Comparison of ENCODE assay signal across 15 mouse cellular contexts in genomic region chr2:33272665-33273439, GRCm38 (mm10). TPM values are rescaled to one million over a fixed set of nuclear protein-coding genes. Genes with fewer than 3 reads are reported as not detected.
A peak's percentile ranks its signal among the peaks of the same experiment; 100 is the strongest.
DNase-seq lines count a peak whose midpoint lies in the region; ATAC-seq lines count a peak whose summit lies in the region.
"Had no signal": no experiment of that assay in that cellular context is flagged by ENCODE, and none has a peak within 500 bp of the region (broad histone marks: within the 10 kb centered on the region; RNA-seq: fewer than 3 reads in every experiment).

No protein-coding gene starts in this region.

- intact Hi-C loops in heart, postnatal 36 days (cut with DNase I) = no loop called here

- WGBS in heart, embryonic 16.5 days = 60% methylated on average over 4 of the region's 4 CpGs
- WGBS in limb, embryonic 10.5 days = 81% methylated on average over 4 of the region's 4 CpGs
- WGBS in hindbrain, embryonic 12.5 days = 85% methylated on average over 4 of the region's 4 CpGs

- no peak overlapping the region for H3K4me2 ChIP-seq in heart, embryonic 16.5 days (ENCODE audit: low read depth, low read length)
- no peak overlapping the region for H3K4me2 ChIP-seq in hindbrain, embryonic 12.5 days (replicated peaks)
- H3K4me2 ChIP-seq: liver, embryonic 11.5 days; midbrain, embryonic 11.5 days had no signal

- H3K36me3 ChIP-seq in heart, embryonic 16.5 days (ENCODE audit: control insufficient read depth, insufficient read depth) = no peaks in the 10 kb centered on the region
- no peaks in the 10 kb centered on the region for H3K36me3 ChIP-seq in limb, embryonic 10.5 days
- peaks cover 11% of the 10 kb centered on the region; the same call in 1 of the 2 replicates for H3K36me3 ChIP-seq in hindbrain, embryonic 12.5 days

- peaks cover 33% of the 10 kb centered on the region for H3K4me1 ChIP-seq in heart, embryonic 16.5 days (ENCODE audit: control insufficient read depth, insufficient read depth, low read length)
- H3K4me1 ChIP-seq in limb, embryonic 10.5 days = peaks cover 13% of the 10 kb centered on the region
- H3K4me1 ChIP-seq in hindbrain, embryonic 12.5 days = no peaks in the 10 kb centered on the region

- DNase-seq in heart, postnatal 36 days = no peak
- peak; percentile 9 for DNase-seq in urinary bladder, postnatal 14 days (ENCODE audit: low spot score)
- DNase-seq in urinary bladder, adult 2 months (ENCODE audit: low spot score) = no peak
- no peak for DNase-seq in limb, embryonic 10.5 days (ENCODE audit: low spot score)
- no peak for DNase-seq in layer of hippocampus, adult 11-12 months (ENCODE audit: low spot score)
- DNase-seq: cerebellum, adult 18-20 months; right cerebral cortex, postnatal 14 days; thymus, adult 18-20 months had no signal

- no peaks in the 10 kb centered on the region for H3K27me3 ChIP-seq in heart, embryonic 16.5 days (ENCODE audit: control insufficient read depth, insufficient read depth, low read length)
- H3K27me3 ChIP-seq in limb, embryonic 10.5 days (ENCODE audit: low read depth, poor library complexity, severe bottlenecking) = no peaks in the 10 kb centered on the region
- no peaks in the 10 kb centered on the region for H3K27me3 ChIP-seq in hindbrain, embryonic 12.5 days
- H3K27me3 ChIP-seq: CH12.LX had no signal

- peak overlapping the region; percentile 69 for H3K27ac ChIP-seq in heart, embryonic 16.5 days (ENCODE audit: low read length)
- H3K27ac ChIP-seq in limb, embryonic 10.5 days = peak overlapping the region; percentile 30; the same call in 1 of the 2 replicates
- no peak overlapping the region for H3K27ac ChIP-seq in hindbrain, embryonic 12.5 days
- H3K27ac ChIP-seq: layer of hippocampus, adult 2 months had no signal

- no peak overlapping the region for H3K4me3 ChIP-seq in heart, embryonic 16.5 days (ENCODE audit: low read length)
- H3K4me3 ChIP-seq in limb, embryonic 10.5 days = no peak overlapping the region
- H3K4me3 ChIP-seq in hindbrain, embryonic 12.5 days = no peak overlapping the region
- H3K4me3 ChIP-seq: layer of hippocampus, adult 2 months; myocyte had no signal

- no peak overlapping the region for H3K9ac ChIP-seq in heart, embryonic 16.5 days (ENCODE audit: low read length)
- H3K9ac ChIP-seq in hindbrain, embryonic 12.5 days = no peak overlapping the region

- no peaks in the 10 kb centered on the region for H3K9me3 ChIP-seq in heart, embryonic 16.5 days (replicated peaks; ENCODE audit: control insufficient read depth, low read length)
- H3K9me3 ChIP-seq in limb, embryonic 10.5 days (replicated peaks) = no peaks in the 10 kb centered on the region
- H3K9me3 ChIP-seq in hindbrain, embryonic 12.5 days (replicated peaks) = no peaks in the 10 kb centered on the region

- ATAC-seq in heart, embryonic 16.5 days (replicated peaks; ENCODE audit: extremely low read depth, insufficient read depth, low FRiP score) = no peak
- ATAC-seq in hindbrain, embryonic 12.5 days (ENCODE audit: low FRiP score) = no peak

RNA-seq across cellular contexts. Expression of gene Angptl2, which starts 57.0 kb away (rescaled TPM):
- 75.1 and 76.4 TPM in 2 replicates for polyA plus RNA-seq in heart, embryonic 16.5 days (2015; fragmentation: Nextera tagmentation; extraction: Ambion mirVana)
- total RNA-seq in heart, postnatal 36 days (2021) = 10 to 100 TPM; 51.2 to 67.0 TPM
- 67.7 and 73.5 TPM in 2 replicates for polyA plus RNA-seq in urinary bladder, adult 2 months (2012; rRNA removed)
- 40.1 and 51.8 TPM in 2 replicates for polyA plus RNA-seq in limb, embryonic 10.5 days (2016; fragmentation: Nextera tagmentation; extraction: Ambion mirVana)
- polyA plus RNA-seq in hindbrain, embryonic 12.5 days (2016; fragmentation: Nextera tagmentation; extraction: Ambion mirVana) = 32.8 and 35.4 TPM in 2 replicates
